Mouse (Mus musculus) heart, adult 2 months (tissue): ENCODE results near the gene Spata31d1b.
"Not testable (repeated sequence)": the region's sequence is repeated elsewhere in the genome, so short reads cannot be mapped to it uniquely, and the experiment has no call there.

Source experiments
- CTCF ChIP-seq: fragments of 200-600 bp; IDR thresholded peaks from 2 replicates; pipeline ENCODE4 v1.8.1; 2022; ENCODE audit warnings: antibody characterized with exemption, mild to moderate bottlenecking, moderate library complexity
- POLR2A ChIP-seq: fragments of 200-500 bp; IDR thresholded peaks from 2 replicates; pipeline ENCODE4 v1.6.1; 2011; ENCODE audit warnings: mild to moderate bottlenecking, low read depth, low read length, control low read depth; ENCODE audit not compliant: insufficient read depth

DNA sequence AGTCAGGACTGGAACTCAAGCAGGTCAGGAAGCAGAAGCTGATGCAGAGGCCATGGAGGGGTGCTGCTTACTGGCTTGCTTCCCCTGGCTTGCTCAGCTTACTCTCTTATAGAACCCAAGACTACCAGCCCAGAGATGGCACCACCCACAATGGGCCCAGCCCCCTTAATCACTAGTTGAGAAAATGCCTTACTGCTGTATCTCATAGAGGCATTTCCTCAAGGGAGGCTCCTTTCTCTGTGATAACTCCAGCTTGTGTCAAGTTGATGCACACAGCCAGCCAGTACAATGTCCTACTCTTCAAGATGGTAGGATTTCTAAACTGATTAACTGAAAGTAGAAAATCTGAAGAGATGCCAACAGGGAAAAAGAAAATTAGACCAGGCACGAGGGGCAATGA lies 10.0 kb downstream of the Spata31d1b start:
- not testable (repeated sequence) for TF ChIP-seq CTCF, POLR2A
